Mouse (Mus musculus): ENCODE data around the gene Palm.
A peak's percentile ranks its signal among the peaks of the same experiment; 100 is the strongest.
"Not testable (repeated sequence)": the region's sequence is repeated elsewhere in the genome, so short reads cannot be mapped to it uniquely, and the experiment has no call there.

Gene Palm

DNA sequence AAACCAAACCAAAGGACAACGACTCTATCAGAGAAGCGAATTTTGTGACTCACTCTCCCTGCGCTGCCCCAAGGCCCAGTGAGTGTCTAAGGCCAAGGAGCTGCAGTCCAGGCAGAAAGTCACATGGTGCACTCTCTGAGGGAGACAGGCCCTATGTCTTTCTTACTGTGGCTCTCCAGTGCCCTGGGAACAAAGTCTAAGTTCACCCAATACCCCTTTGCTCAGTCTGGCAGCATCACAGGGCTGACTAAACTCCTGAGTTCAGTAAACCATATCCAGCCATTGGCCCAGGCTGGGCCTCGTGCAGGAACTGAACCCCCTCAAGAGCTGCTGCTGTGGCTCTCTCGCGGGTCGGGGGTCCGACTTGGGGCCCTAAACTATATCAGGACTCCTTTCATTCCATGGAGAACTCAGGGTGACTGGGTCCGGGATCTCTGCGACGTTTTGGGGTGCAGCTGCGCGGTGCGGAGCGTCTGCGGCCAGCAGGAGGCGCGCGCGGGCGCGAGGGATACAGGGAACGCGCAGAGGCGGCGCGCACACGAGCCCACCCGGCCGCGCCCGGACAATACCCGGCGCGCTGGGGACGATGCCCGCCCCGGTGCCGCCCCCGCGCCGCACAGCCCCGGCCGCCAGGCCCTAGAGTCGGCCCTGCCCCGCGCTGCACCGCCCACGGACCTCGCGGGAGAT is at the start of gene Palm:
TSS of gene Palm (plus strand) at position 522 of the 687 bp plus-strand sequence.
- peak; percentile 64 to 71 for DNase-seq (ENCODE audit: low spot score in 2 of 2)

DNA sequence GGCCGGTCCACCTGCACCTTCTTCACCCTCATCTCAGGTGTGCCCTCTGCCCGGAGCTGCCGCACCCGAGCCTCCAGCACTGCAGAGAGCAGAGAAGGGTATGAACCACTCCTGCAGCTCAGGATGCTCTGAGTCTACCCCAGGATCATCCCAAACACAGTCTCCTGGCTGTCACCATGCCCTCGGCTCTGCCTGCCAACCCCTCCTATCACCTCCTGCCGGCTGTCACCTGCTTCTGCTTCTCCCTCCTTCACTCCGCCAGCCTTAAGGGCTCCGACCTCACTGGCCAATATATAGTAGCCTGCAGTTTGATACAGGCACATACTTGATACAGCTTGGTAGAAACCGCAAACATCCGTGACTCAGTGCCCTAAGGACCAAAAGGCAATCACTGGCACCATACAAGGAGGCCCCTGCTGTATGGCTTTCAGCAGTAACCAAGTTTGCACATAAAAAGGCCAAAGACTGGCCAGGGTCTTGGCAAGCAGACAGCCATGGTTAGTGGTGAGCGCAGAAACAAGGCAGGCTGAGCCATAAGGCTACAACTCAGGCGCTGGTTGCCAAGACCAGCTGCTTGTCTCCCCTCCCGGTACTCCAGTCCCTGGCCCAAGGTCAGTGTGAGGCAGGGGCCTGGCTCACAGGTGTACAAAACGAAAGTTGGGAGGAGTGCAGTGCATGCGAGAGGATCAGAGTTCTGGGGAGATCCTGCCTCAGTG is 49.6 kb upstream of the Palm start:
- no peak for DNase-seq (ENCODE audit: low spot score in 2 of 2)

DNA sequence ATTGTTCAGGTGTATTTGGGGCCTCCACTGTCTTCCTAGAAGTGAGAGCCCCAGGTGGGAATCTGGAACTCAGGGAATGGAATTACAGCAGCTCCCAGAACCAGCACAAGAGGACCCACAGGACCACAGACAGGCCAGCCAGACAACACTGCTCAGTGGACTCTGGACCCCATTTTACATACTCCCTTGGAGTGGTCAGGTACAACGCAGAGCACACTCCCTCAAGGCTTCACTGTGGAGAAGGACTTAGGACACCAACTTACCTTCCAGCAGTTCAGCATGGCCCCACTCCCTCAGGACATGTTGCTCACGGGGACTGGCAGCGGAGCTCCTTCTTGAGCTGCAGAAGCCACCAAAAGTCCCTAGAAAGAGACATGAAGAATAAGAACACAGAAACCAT is 48.0 kb upstream of the Palm start:
- no peak for DNase-seq (ENCODE audit: low spot score in 2 of 2)

DNA sequence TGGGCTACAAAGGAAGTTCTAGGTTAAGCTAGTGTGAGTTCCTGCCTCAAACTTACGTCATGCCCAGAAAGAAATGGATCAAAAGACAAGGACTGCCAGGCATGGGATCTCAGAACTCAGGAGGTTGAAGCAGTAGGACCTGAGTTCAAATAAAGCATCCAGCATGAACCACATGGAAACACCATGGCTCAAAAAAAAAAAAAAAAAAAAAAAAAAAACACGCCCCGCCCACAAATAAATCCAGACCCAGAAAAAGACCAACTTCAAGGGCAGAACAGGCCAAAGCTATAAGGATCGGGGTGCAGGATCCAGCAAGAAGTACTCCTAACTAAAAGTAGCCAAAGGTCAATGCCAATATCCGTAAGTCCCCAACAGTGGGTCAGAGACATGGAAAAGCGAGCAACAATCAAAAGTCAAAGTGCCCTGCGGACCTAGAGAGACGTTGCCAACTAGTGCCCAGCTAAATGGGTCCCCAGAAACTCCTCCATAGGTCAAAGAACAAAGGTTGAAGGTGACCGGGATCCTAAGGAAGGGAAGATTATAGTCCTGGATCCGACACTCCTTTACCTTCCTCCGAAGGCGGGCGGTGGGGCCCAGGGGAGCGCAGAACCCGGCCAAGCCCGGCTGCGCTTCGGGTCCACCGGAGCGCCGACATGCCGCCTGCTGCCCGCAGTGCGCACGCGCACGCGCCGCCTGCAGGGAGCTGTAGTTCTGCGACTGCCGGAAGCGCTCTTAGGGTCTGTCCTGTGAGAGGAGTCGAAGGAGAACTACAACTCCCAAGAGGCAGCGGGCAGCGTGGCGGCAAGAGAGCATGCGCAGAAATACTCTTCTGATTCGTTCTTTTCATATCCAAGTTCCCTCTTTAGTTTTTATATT is 47.2 kb upstream of the Palm start, which contains the start of gene Polrmt:
TSS of gene Polrmt (minus strand) at position 684 of the 876 bp plus-strand sequence.
- DNase-seq (ENCODE audit: low spot score in 2 of 2), result peak; percentile 84 to 95

DNA sequence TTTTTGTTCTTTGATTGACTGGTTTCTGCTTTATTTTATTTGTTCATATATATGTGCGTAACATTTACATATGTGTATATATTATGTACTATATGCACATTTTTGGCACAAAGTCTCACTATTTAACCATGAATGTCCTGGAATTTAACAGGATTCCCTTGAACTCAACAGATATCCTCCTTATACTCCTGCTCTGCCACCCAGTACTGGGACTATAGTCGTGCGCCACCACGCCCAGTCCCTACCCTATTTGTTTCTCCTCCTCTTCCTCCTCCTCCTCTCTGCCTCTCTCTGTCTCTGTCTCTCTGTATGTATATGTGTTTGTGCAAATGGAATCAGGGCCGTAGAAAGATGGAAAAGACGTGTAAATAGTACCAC is 46.6 kb upstream of the Palm start:
- DNase-seq (ENCODE audit: low spot score in 2 of 2), result no peak

DNA sequence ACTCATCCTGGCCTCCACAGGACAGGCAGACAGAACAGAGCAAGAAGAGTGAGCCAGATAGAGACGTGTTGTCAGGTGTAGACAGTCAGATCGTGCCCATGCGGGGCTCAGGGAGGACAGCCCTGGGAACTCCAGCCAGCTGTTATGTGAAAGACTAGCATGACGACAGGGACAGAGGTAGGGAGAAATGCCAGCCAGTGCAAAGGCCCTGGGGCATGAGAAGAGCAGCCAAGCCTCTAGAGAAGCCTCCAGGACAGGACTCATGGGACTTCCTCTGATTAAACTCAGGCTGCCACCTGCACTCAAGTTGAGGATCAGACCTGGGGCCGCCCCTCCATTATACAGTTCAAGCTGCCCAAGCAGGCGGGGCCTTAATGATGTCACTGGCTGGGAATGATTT is 44.9 kb upstream of the Palm start:
- DNase-seq (ENCODE audit: low spot score in 2 of 2), result no peak

DNA sequence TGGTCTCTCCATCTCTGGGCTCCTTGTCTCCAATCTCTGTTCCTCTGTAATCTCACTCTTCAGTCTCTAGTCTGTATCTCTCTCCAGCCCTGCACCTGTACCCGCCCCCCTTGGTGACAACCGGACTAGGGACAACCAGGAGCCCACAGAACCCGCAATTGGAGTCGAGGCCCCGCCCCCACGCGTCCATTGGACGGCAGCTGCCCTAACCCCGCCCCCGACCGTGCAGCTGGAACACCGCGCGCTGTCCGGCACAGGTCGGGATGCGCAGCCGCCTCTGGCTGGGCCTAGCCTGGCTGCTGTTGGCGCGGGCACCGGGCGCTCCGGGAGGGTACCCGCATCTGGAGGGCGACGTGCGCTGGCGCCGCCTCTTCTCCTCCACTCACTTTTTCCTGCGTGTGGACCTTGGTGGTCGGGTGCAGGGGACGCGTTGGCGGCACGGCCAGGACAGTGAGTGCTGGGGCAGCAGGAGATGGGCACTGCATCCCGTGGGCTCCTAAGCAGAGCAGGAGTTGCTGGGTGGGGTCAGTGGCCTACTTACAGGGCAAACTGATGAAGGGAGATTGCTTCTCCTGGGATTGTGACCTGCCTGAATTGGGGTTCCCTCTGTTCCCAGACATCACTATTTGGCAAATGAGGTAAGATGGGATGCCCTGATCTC is 38.4 kb upstream of the Palm start, which contains the start of gene Fgf22:
TSS of gene Fgf22 (plus strand) at position 221 of the 661 bp plus-strand sequence.
- peak; percentile 22 to 56 for DNase-seq (ENCODE audit: low spot score in 2 of 2)

DNA sequence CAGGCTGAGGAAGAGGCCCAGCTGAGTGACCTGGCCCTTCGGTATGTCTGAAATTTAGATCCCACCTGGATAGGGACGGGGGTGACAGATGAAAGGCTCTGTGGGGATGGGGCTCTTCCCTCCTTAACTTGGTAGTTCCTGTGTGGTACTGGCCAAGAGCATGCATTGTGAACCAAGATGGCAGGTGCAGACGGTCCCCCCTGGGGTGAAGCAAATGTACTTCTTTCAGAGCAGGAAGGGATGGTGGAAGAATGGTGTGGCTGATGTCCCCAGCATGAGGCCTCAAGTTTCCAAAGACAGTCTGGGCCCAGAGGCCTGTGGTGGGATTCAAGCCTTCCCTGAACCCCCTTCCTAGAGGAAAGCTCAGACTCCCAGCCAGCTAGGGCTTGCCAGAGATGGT is 37.5 kb upstream of the Palm start:
- DNase-seq (ENCODE audit: low spot score in 2 of 2), result no peak

DNA sequence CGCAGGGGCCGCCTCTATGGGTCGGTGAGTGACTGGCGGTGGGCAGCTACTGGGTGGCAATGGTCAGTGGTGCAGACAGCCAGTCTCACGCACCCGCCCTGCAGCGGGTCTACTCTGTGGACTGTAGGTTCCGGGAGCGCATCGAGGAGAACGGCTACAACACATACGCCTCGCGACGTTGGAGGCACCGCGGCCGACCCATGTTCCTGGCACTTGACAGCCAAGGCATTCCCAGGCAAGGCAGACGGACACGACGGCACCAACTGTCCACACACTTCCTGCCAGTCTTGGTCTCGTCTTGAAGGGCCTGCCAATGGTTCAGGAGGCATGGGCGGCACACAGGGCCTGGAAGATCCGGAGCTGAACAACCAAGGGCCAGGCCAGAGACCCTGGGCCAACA is 36.7 kb upstream of the Palm start:
- no peak for DNase-seq (ENCODE audit: low spot score in 2 of 2)

DNA sequence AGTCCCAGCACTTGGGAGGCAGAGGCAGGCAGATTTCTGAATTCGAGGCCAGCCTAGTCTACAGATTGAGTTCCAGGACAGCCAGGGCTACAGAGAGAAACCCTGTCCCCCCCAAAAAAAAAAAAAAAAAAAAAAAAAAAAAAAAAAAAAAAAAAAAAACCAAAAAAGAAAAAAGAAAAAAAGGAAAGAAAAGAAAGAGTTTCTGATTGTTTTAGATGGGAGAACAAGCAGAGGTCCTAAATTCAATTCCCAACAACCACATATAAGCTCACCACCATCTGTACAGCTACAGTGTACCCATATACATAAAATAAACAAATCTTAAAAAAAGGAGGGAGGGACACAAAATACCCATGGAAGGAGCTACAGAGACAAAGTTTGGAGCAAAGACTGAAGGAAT is 33.7 kb upstream of the Palm start:
- not testable (repeated sequence) for DNase-seq (ENCODE audit: low spot score in 2 of 2)

DNA sequence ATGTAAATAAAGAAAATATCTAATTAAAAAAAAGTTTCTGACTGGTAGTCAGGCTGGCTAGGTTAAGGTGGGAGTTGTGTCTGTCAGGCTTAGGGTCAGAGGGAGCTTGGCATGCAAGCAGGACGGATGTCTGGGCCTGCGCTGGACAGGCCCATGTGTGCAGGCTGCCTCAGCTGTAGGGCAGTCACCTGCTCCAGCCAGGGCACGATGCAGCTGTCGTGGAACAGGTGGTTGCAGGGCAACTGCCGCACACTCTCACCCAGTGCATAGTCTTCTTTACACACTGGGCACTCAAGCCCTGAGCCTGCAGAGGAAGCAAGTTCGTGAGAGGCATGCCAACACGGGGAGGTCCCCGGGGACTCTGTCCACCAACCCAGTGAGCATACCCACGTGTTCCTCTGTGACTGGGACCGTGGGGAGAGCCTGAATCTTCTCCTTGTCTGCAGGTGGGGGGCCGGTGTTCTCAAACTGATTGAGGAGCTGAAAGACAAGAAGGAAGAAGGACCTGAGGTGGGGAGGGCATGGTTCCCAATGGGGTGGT is 32.7 kb upstream of the Palm start:
- DNase-seq (ENCODE audit: low spot score in 2 of 2), result no peak

DNA sequence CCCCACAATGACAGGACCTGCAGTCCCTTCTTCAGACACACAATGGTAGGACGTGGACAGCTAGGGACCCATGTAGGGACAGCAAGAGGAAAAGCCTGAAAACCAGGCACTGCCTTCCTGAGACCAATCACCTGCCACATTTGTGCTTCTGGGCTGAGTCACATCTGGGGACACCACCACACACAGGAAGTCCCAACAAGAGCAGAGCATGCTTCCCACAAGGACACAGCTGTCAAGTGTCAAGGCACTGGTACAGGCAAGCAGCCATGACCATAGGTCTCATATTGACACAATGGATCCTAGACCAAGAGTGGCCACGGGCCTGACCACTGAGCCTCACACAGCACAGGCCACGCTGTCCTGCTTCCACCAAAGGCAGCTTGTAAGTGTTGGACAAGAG is 30.5 kb upstream of the Palm start:
- no peak for DNase-seq (ENCODE audit: low spot score in 2 of 2)

DNA sequence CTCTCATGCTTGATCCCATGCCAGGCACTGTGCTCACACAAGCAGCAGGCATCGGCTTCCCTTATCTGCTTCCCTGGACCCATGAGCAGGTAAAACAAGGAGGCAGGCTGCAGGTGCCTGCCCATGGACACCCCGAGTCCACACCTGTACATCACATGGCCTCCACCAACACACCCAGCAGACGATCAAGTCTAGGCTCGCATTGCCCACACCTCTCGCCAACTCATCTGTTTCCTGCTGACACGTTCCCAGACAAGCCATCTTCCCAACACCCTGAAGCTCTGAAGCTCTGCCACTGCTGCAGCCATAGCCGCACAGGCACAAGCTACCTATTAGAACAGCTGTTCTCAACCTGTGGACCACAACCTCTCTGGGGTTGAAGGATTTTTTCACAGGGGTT is 29.1 kb upstream of the Palm start:
- DNase-seq (ENCODE audit: low spot score in 2 of 2), result peak; percentile 25 to 48

DNA sequence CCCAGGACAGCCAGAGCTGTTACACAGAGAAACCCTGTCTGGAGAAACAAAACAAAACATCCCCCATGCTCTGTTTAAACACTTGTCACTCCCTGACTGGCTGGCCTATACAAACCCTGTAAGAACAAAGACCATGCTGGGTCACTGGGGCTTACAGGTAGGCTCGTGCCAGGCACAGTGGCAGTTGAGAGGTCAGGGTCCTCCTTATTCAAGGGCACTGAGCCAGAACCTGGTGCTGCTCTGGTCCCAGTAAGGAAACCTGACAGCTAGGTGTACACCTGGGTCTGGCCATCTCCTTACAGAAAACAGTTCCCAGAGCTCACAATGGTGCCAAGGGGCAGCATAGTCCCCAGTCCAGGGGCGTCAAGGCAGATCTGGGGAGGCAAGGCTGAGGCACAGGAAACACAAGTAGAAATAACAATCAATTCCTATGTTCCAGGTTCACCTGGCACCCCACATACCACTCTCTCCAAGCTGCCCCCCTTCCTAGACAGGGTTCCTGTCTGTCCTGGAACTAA is 28.1 kb upstream of the Palm start:
- no peak for DNase-seq (ENCODE audit: low spot score in 2 of 2)

DNA sequence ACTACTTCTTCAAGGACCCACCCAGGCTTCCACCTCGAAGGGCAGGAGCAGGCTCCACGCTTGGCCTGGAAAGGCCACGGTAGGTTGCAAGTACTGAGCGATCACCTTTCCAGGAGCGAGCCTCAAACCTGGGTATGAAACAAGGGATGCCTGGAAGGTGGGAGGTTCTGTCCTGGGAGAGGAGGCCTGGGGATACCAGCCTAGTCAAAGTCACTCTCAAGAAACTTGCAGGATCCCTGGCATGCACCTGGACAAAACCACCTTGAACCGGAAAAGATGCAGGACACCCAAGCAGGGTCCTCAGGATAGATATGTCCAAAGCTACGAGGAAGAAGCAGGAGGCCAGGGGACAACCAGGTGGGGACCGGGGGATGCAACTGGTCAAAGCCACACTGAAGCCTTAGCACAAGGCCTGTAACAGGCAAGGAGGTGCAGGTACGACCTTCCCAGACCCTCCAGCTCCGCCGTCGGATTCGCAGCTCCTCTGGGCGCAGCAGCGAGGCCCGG is 27.3 kb upstream of the Palm start:
- DNase-seq (ENCODE audit: low spot score in 2 of 2), result no peak

DNA sequence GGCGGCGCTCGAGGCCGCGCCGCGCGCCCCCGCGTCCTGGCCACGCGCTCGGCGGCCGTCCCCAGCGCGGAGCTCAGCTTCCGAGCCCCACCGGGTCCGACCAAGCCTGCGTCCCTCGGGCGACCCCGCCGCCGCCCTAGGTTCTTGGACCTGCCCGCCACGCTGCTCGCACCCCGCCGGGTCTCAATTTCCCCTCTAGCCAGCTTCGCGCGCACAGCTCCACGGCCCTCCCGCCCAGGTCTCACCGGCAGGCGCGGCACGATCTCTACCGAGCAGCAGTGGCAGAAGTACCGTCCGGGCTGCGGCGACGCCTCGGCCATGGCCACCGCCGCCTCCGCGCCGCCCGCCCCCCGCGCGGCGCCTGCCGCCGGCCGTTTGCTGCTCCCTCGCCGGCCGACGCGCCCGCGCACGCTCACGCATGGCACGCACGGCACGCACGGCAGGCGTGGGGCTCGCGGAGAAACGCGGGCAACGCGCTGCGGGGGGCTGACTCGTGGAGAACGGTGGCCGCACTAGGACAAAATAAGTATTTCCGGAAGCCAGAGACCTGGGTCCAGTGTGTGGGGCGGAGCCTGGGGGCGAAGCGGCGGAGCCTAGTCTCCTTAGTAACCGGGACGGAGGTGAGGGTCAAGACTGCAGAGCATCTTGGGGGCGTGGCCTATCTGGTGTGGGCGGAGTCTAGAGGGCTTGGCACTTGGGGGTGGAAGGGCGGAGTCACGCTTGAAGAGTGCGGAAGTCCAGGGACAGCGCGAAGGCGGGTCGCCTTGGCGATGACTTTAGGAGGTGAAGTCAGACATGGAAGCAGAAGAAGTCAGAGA is 26.7 kb upstream of the Palm start, which contains the start of gene Rnf126:
TSS of gene Rnf126 (minus strand) at position 445 of the 818 bp plus-strand sequence.
- peak; percentile 99 for DNase-seq (ENCODE audit: low spot score in 2 of 2)

DNA sequence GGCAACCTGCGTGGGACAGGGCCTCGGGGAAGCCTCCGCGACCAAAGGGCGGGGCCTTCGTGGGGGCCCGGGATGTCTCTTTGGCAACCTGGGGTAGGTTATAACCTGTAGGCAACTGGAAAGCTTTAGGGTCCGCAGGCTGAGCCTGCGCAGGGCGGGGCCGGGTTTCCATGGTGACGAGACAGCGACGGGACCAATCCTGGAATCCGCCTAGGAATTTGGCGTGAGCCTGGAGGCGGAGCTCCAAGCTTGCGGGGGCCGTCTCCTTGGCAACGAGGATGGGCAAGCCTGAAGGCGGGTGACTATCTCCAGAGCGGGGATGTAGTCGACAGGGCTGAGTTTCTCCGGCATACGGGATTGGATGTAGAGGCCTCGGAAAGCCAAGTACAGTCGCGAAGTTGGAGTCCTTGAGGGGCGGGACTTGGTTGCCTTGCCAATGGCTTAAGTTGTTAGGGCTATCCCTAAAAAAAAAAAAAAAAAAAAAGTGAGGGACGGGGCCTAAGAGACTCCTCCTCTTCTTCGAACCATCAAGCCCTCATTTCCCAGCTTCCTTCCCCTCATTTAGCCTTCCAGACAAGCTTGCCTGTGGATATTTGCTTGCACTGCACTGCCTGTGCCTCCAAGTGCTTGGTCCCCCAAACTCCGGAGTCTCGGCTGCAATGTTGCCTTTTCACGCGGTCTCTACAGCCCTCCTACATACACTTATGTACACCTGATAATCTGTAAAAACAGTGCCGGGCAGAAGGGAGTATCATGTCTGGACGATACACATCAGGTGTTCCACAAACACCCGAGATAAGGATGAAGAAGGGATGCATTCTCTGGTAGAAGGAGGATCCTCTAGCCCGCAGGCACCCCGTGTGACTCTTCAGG is 25.8 kb upstream of the Palm start:
- peak; percentile 85 to 89 for DNase-seq (ENCODE audit: low spot score in 2 of 2)

DNA sequence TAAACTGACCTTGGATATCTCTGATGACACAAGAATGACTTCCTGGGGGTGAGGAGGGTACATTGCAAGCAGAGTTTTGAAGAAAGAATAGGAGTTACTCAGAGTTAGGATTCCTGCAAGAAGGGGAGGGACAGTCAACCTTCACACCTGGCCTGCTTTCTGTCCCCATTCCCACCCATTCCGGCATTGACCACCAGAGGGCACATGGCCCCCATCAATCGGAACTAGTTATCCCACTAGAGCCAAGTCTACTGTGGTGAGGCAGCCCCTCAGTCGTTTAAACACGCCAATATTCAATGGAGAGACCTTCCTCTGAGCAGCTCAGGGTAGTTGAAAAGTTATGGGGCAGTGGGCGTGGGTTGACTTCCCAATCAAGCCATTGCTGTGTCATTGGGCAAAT is 25.0 kb upstream of the Palm start:
- DNase-seq (ENCODE audit: low spot score in 2 of 2), result peak; percentile 66 to 71

DNA sequence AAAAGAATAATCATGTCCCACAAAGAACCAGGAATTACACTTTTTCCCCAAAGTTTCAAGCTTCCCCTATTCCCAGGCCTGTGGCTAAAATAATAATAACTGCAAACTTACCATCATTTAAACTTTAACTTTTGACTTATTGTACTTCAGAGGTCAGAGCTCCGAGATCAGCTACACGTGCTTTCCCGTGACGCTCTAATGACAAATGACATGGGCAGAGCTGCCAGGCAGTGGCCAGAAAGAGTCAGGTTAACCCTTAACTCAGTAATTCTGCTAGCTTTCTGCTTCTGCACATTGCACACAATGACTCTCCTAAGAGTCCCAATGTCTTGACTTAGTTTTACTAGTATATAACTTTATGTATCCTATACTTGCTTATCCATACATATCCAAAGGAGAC is 24.0 kb upstream of the Palm start:
- no peak for DNase-seq (ENCODE audit: low spot score in 2 of 2)

All from urinary bladder, postnatal 36 days (tissue).